Mouse (Mus musculus) brain, embryonic 14.5 days (tissue): Measurements from ENCODE around the gene Dpagt1.

Experiments used
- CTCF ChIP-seq: fragments of 200-500 bp; IDR thresholded peaks from 2 replicates; pipeline ENCODE4 v1.5.1; 2012; ENCODE audit warnings: inconsistent platforms, mild to moderate bottlenecking, moderate library complexity, borderline replicate concordance; ENCODE audit not compliant: insufficient read depth, insufficient read length; ENCODE audit errors: extremely low read depth
- POLR2A ChIP-seq: fragments of 200-500 bp; IDR thresholded peaks from 2 replicates; pipeline ENCODE4 v1.6.1; 2012; ENCODE audit warnings: mild to moderate bottlenecking, inconsistent platforms, borderline replicate concordance; ENCODE audit not compliant: poor library complexity, insufficient read depth, insufficient read length, severe bottlenecking; ENCODE audit errors: extremely low read depth

DNA sequence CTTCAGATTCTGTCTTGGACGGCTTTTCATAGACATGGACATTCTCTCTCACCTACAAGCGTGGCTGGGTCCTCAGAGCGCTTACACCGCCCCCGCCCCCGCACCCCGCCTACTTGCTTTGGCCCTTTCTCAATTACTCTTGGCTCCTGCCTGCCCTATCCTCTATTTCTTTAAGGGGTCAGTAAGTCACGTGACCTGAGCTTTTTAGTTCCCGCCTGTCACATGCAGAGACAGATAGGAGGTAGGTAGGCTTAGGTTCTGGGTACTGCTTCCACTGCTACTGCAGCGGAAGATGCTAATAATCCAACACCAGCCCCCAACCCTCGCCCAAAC, 36.9 kb upstream of the Dpagt1 start:
- TF ChIP-seq POLR2A (no peak), CTCF (no peak)
